Mouse (Mus musculus) erythroblast, embryonic 14.5 days (primary cell): ENCODE results near the gene Abhd8. TPM values are rescaled to one million over a fixed set of nuclear protein-coding genes. Genes with fewer than 3 reads are reported as not detected.

Source experiments
- H3K27me3 ChIP-seq: 2 replicates; pipeline ENCODE4 v1.6.1; 2012; ENCODE audit warnings: inconsistent platforms; ENCODE audit not compliant: control insufficient read depth
- H3K36me3 ChIP-seq: 2 replicates; pipeline ENCODE4 v1.6.1; 2012; ENCODE audit warnings: mild to moderate bottlenecking, inconsistent platforms; ENCODE audit not compliant: control insufficient read depth
- H3K4me1 ChIP-seq: 2 replicates; pipeline ENCODE4 v1.6.1; 2012; ENCODE audit warnings: inconsistent platforms; ENCODE audit not compliant: control insufficient read depth
- H3K4me3 ChIP-seq: replicated peaks from 2 replicates; pipeline ENCODE3; 2012; ENCODE audit warnings: moderate library complexity, mild to moderate bottlenecking, inconsistent platforms
- H3K9me3 ChIP-seq: 2 replicates; pipeline ENCODE4 v1.6.1; 2012; ENCODE audit warnings: low read length, inconsistent platforms, mixed read lengths; ENCODE audit not compliant: control insufficient read depth
- GATA1 ChIP-seq: IDR thresholded peaks from 2 replicates; pipeline ENCODE4 v1.6.1; 2012; ENCODE audit warnings: low read length, inconsistent platforms, mixed read lengths
- TAL1 ChIP-seq: IDR thresholded peaks from 3 replicates; pipeline ENCODE4 v1.6.1; 2012; ENCODE audit warnings: low read length, inconsistent platforms, mixed read lengths
- polyA plus RNA-seq: library from polyadenylated mRNA; stranded (reverse); fragments of >175 nt; gene quantifications from 2 replicates; pipeline ENCODE4 v1.2.3, GENCODE M21; 2012

The Abhd8 gene
- polyA plus RNA-seq, 1 experiment = 4.7 TPM

DNA sequence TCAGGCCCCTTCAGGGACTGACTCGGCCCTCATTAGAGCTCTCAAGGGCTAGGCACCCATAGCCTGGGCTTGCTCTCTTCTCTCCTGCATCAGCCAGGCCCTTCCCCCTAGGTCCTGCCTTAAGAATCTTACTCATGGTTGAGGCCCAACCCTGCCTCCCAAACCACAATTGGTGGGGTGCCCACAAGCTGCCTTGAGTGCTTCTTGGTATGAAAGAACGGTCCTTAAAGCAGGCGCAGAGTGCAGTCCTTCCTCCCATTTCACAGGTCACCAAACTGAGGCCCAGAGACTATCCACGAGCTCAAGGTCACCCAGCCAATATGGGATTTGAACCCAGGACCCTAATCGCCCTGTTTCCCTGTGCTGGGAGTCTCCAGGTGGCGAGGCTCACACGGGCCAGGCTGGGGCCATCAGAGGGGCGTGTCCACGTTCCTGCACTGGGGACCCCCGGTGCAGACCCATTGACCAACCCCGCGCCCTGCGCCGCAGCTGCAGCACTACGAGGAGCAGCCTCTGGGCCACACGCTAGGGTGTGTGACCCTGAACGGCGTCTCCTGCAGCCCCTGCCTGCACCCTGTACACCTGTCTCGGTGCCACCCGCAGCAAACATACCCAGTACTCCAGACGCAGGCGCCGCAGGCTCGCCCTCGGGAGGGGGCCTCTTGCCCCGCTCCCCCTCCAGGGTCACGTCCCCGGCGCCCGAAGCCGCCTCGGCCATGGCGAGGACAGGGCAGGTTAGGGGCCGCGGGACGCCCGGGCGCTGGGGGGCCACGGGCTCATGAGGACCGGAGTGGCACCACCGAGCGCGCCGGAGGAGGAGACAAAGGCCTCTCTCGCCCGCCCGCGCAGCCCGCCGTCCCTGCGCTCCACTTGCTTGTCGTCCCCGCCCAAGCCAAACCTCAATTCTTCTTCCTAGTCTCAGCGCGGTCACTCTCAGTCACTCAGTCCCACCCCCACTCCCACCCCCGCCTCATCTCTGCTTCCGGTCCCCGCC, 22.0 kb upstream of the Abhd8 start, which contains the start of gene Ano8:
Ano8 (minus strand) TSS at position 822 of the 994 bp plus-strand sequence.
- Histone ChIP-seq H3K27me3 (peaks cover 3% of the 10 kb centered on the region), H3K4me1 (peaks cover 69% of the 10 kb centered on the region), H3K36me3 (peaks cover 5% of the 10 kb centered on the region), H3K4me3 (peak within 1 kb of the TSS; percentile 67), H3K9me3 (no peaks in the 10 kb centered on the region)
- TF ChIP-seq TAL1 = no peak
- no peak for TF ChIP-seq GATA1

GRCm38 (mm10) chr8:71484736-71485135, 21.3 kb upstream of the Abhd8 start:
- Histone ChIP-seq H3K9me3 (no peaks in the 10 kb centered on the region), H3K27me3 (peaks cover 3% of the 10 kb centered on the region), H3K4me1 (peaks cover 71% of the 10 kb centered on the region), H3K4me3 (no peak overlapping the region), H3K36me3 (no peaks in the 10 kb centered on the region)
- TF ChIP-seq TAL1 = no peak
- TF ChIP-seq GATA1 = no peak

GRCm38 (mm10) chr8:71483932-71484331, 20.5 kb upstream of the Abhd8 start:
- TF ChIP-seq TAL1 (no peak), GATA1 (no peak)
- Histone ChIP-seq H3K9me3 (no peaks in the 10 kb centered on the region), H3K27me3 (peaks cover 3% of the 10 kb centered on the region), H3K4me3 (no peak overlapping the region), H3K4me1 (peaks cover 70% of the 10 kb centered on the region), H3K36me3 (no peaks in the 10 kb centered on the region)

GRCm38 (mm10) chr8:71478943-71479342, 15.5 kb upstream of the Abhd8 start:
- Histone ChIP-seq H3K4me1 (peaks cover 57% of the 10 kb centered on the region), H3K27me3 (peaks cover 5% of the 10 kb centered on the region), H3K4me3 (no peak overlapping the region), H3K9me3 (no peaks in the 10 kb centered on the region), H3K36me3 (peaks cover 18% of the 10 kb centered on the region)
- TF ChIP-seq GATA1 = no peak

DNA sequence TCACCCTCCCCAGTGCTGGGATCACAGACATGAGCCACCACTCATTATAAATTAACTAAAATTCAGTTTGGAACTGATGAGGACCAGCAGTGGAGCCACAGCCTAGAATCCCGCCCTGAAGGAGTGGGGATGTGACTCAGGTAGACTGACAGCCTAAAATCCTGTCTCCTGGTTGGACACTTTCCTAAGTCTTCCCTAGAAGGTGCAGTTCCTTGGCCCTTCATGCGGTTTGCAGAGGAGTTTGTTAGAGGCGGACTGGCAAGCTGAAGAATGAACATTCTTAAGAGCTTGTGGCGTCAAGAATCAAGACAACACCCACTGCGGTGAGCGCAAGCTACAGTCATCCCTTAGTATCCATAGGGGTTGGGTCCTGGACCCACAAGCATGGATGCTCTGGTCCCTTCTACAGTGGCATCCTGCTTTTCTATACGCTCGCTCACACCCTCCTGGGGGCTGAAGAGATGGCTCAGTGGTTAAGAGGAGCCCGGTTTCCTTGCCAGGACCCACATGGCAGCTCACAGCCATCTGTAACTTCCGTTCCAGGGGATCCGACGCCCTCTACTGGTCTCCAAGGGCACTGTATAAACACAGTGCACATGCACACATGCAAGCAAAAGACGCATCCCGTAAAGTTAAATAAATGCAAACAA, 13.9 kb upstream of the Abhd8 start:
- H3K4me1 ChIP-seq = peaks cover 56% of the 10 kb centered on the region
- H3K4me3 ChIP-seq = peak overlapping the region; percentile 78
- peaks cover 34% of the 10 kb centered on the region for H3K36me3 ChIP-seq
- no peaks in the 10 kb centered on the region for H3K9me3 ChIP-seq
- no peak for TF ChIP-seq TAL1
- no peak for TF ChIP-seq GATA1
- peaks cover 5% of the 10 kb centered on the region for H3K27me3 ChIP-seq

DNA sequence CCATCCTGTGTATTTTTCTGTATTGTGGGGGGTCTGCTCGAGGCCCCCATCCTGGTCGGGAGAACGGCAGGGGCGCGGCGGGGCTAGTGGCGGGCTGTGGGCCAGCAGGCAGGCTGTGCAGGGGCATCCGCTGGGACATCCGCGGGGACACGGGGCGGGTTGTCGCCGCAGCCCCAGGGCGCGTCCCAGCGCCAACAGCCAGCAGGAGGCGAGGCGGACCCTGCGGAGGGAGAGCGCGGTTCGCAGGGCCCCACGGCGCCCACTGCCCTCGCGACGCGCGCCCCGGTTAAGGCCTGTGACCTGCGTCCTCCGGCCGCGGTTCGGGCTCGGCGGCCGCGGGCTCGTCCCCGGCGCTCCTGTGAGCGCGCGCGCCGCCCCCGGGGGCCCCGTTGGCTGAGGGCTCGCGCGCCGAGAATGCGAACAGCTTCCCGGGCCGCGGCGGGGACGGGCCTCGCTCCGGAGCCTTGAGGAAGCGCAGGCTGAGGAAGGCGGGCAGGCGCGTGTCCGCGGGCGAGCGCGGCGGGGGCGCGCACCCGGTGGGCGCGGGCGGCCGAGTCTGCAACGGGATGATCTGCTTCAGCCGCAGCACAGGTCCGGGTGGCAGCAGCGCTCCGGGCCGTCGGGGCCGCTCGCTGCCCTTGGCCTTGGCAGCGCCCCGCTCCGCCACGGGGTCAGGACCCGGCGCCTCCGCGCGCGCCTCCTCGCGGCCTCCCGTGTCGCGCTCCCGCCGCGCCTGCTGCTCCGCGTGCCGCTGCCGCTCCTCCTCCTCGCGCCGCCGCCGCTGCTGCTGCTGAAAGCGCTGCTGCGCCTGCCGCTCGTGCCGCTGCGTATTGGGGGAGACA, 12.9 kb upstream of the Abhd8 start:
- Histone ChIP-seq H3K27me3 (peaks cover 5% of the 10 kb centered on the region), H3K4me3 (peak overlapping the region; percentile 78), H3K9me3 (no peaks in the 10 kb centered on the region), H3K4me1 (peaks cover 58% of the 10 kb centered on the region), H3K36me3 (peaks cover 44% of the 10 kb centered on the region)
- TF ChIP-seq TAL1 = no peak
- TF ChIP-seq GATA1 = no peak

DNA sequence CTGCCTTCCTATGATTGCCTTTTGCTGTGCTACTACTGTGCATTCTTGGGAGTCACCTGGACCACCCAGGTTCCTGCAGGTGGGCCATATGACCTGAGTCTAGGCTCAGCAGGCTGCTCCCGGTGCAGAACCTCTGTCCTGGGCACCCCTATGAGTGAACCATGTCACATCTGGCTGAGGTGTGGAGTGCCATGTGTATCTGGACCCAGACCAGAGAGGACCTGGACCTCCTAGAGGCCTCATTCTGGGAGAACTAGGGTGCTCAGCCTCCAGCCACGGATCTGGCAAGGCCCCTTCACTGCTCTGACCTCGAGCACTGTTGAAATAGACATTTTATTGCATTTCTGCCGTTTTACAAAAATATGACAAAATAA, 12.2 kb upstream of the Abhd8 start:
- Histone ChIP-seq H3K36me3 (peaks cover 51% of the 10 kb centered on the region), H3K27me3 (peaks cover 5% of the 10 kb centered on the region), H3K4me3 (peak overlapping the region; percentile 78), H3K4me1 (peaks cover 58% of the 10 kb centered on the region), H3K9me3 (no peaks in the 10 kb centered on the region)
- no peak for TF ChIP-seq GATA1
- no peak for TF ChIP-seq TAL1

DNA sequence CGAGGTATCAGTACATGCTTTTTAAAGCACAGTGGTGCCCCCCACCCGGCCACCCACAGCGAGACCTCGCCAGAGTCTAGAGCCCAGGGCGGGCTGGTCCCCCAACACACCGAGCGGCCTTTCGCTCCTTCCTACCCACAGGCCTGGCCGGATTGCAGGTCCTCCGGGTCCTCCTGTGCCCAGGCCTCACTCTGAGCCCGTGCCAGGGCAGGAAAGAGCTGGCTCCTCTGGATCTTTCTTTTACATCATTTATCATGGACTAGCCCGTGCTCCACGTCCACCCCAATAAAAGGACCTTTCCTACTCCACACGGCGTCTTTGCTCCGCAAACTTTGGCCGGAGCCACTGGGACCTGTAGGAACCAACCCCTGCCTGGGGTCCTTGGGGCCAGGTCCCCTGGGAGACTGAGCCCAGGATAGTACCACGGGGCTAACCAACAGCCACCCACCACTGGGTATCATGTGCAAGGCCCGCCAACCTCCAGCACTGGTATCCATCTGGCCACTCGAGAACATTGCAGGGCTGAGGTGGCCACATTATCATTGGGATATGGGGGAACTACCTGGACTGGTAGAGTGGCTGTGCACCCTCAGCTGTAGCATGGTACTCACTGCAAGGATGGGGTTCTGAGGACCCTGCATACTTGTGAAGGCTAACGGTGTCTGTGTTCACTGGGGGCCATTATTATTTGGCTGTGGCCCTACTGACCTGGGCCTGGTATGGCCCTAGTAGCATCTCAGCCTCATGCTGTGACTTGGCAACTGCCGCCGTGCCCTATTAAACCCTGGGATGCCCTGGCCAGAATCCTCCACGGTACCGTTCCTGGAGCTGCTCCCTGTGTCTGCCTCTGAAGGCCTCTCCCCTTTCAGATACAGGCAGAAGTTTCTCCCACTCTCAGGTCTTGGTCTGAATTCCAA, 11.6 kb upstream of the Abhd8 start:
- no peak for TF ChIP-seq TAL1
- no peak for TF ChIP-seq GATA1
- Histone ChIP-seq H3K4me1 (peaks cover 58% of the 10 kb centered on the region), H3K27me3 (peaks cover 5% of the 10 kb centered on the region), H3K9me3 (no peaks in the 10 kb centered on the region), H3K36me3 (peaks cover 56% of the 10 kb centered on the region), H3K4me3 (no peak overlapping the region)
